Mouse (Mus musculus): Measurements from ENCODE around the gene Med20. TPM values are rescaled to one million over a fixed set of nuclear protein-coding genes. Genes with fewer than 3 reads are reported as not detected.
"Not testable (repeated sequence)": the region's sequence is repeated elsewhere in the genome, so short reads cannot be mapped to it uniquely, and the experiment has no call there.

Gene Med20
- total and polyA plus RNA-seq, 2 experiments from 2014 or later = 32.4 to 33.8 TPM

GRCm38 (mm10) chr17:47616652-47617051, 5.3 kb downstream of the Med20 start:
- WGBS = 93% methylated on average over 4 of the region's 4 CpGs
- no peak overlapping the region for H3K27ac ChIP-seq (ENCODE audit: low read depth, low read length)
- peaks cover 15% of the 10 kb centered on the region for H3K36me3 ChIP-seq (ENCODE audit: insufficient read depth, low read length)
- ATAC-seq (ENCODE audit: low FRiP score) (no peak), DNase-seq (ENCODE audit: low spot score) (no peak)
- peaks cover 6% of the 10 kb centered on the region; the same call in 1 of the 2 replicates for H3K4me1 ChIP-seq (ENCODE audit: insufficient read depth, low read length)
- H3K9ac ChIP-seq (replicated peaks; ENCODE audit: low read length, poor library complexity, severe bottlenecking) = no peak overlapping the region
- no peaks in the 10 kb centered on the region for H3K27me3 ChIP-seq (ENCODE audit: insufficient read depth, low read length)
- H3K4me2 ChIP-seq (ENCODE audit: low read depth, low read length, poor library complexity, severe bottlenecking) = no peak overlapping the region
- H3K4me3 ChIP-seq (ENCODE audit: low read depth, low read length) = no peak overlapping the region
- no peaks in the 10 kb centered on the region for H3K9me3 ChIP-seq (ENCODE audit: low read length)
- no peak for TF ChIP-seq CTCF (IDR thresholded peaks at IDR 0.05)

GRCm38 (mm10) chr17:47617605-47618307, 6.4 kb downstream of the Med20 start:
- Histone ChIP-seq H3K9me3 (ENCODE audit: low read length) (no peaks in the 10 kb centered on the region), H3K4me1 (ENCODE audit: insufficient read depth, low read length) (no peaks in the 10 kb centered on the region), H3K9ac (replicated peaks; ENCODE audit: low read length, poor library complexity, severe bottlenecking) (no peak overlapping the region), H3K27me3 (ENCODE audit: insufficient read depth, low read length) (no peaks in the 10 kb centered on the region), H3K27ac (ENCODE audit: low read depth, low read length) (no peak overlapping the region), H3K4me3 (ENCODE audit: low read depth, low read length) (no peak overlapping the region), H3K36me3 (ENCODE audit: insufficient read depth, low read length) (peaks cover 22% of the 10 kb centered on the region), H3K4me2 (ENCODE audit: low read depth, low read length, poor library complexity, severe bottlenecking) (no peak overlapping the region)
- whole genome bisulfite sequencing = 94% methylated on average over 9 of the region's 9 CpGs
- no peak for DNase-seq (ENCODE audit: low spot score)
- no peak for ATAC-seq (ENCODE audit: low FRiP score)
- TF ChIP-seq CTCF (IDR thresholded peaks at IDR 0.05) = no peak

GRCm38 (mm10) chr17:47618556-47619311, 7.4 kb downstream of the Med20 start:
- TF ChIP-seq CTCF (IDR thresholded peaks at IDR 0.05) = no peak
- H3K36me3 ChIP-seq (ENCODE audit: insufficient read depth, low read length) = peaks cover 32% of the 10 kb centered on the region

GRCm38 (mm10) chr17:47622912-47623554, 11.7 kb downstream of the Med20 start:
- Histone ChIP-seq H3K4me1 (ENCODE audit: insufficient read depth, low read length) (no peaks in the 10 kb centered on the region), H3K27ac (ENCODE audit: low read depth, low read length) (no peak overlapping the region), H3K27me3 (ENCODE audit: insufficient read depth, low read length) (no peaks in the 10 kb centered on the region), H3K9ac (replicated peaks; ENCODE audit: low read length, poor library complexity, severe bottlenecking) (no peak overlapping the region), H3K36me3 (ENCODE audit: insufficient read depth, low read length) (peaks cover 38% of the 10 kb centered on the region), H3K9me3 (ENCODE audit: low read length) (no peaks in the 10 kb centered on the region), H3K4me2 (ENCODE audit: low read depth, low read length, poor library complexity, severe bottlenecking) (no peak overlapping the region), H3K4me3 (ENCODE audit: low read depth, low read length) (no peak overlapping the region)
- no peak for TF ChIP-seq CTCF (IDR thresholded peaks at IDR 0.05)
- DNase-seq (ENCODE audit: low spot score) (no peak), ATAC-seq (ENCODE audit: low FRiP score) (no peak)
- 90% methylated on average over 14 of the region's 14 CpGs for WGBS

More at GRCm38 (mm10) chr17:47618556-47619311, 7.4 kb downstream of the Med20 start:
- H3K4me3 ChIP-seq (ENCODE audit: low read depth, low read length) = no peak overlapping the region
- no peak overlapping the region for H3K27ac ChIP-seq (ENCODE audit: low read depth, low read length)
- WGBS = 92% methylated on average over 13 of the region's 13 CpGs
- H3K4me1 ChIP-seq (ENCODE audit: insufficient read depth, low read length) = no peaks in the 10 kb centered on the region
- DNase-seq (ENCODE audit: low spot score) (no peak), ATAC-seq (ENCODE audit: low FRiP score) (no peak)
- H3K9me3 ChIP-seq (ENCODE audit: low read length) = no peaks in the 10 kb centered on the region
- no peaks in the 10 kb centered on the region for H3K27me3 ChIP-seq (ENCODE audit: insufficient read depth, low read length)
- H3K9ac ChIP-seq (replicated peaks; ENCODE audit: low read length, poor library complexity, severe bottlenecking) = no peak overlapping the region
- H3K4me2 ChIP-seq (ENCODE audit: low read depth, low read length, poor library complexity, severe bottlenecking) = no peak overlapping the region

GRCm38 (mm10) chr17:47624572-47624971, 13.2 kb downstream of the Med20 start:
- not testable (repeated sequence) for H3K9me3 ChIP-seq (ENCODE audit: low read length); H3K27me3 ChIP-seq (ENCODE audit: insufficient read depth, low read length); H3K4me1 ChIP-seq (ENCODE audit: insufficient read depth, low read length); H3K4me3 ChIP-seq (ENCODE audit: low read depth, low read length); H3K9ac ChIP-seq (replicated peaks; ENCODE audit: low read length, poor library complexity, severe bottlenecking); H3K4me2 ChIP-seq (ENCODE audit: low read depth, low read length, poor library complexity, severe bottlenecking); H3K27ac ChIP-seq (ENCODE audit: low read depth, low read length); ATAC-seq (ENCODE audit: low FRiP score); DNase-seq (ENCODE audit: low spot score)
- TF ChIP-seq CTCF (IDR thresholded peaks at IDR 0.05) = peak; percentile 9; the same call in 1 of the 2 replicates
- H3K36me3 ChIP-seq (ENCODE audit: insufficient read depth, low read length) = peaks cover 32% of the 10 kb centered on the region
- 97% methylated on average over 4 of the region's 5 CpGs for WGBS

All from midbrain, postnatal 0 days (tissue).